Mouse (Mus musculus) midbrain, embryonic 13.5 days (tissue): ENCODE data around the gene Cdkal1. TPM values are rescaled to one million over a fixed set of nuclear protein-coding genes. Genes with fewer than 3 reads are reported as not detected.
A peak's percentile ranks its signal among the peaks of the same experiment; 100 is the strongest.

ENCODE experiments used
- ATAC-seq: fragments of 200-750 bp; cut with Nextera tagmentation; 2 replicates; pipeline ENCODE4 v1.8.0; 2017; ENCODE audit warnings: mild to moderate bottlenecking, moderate TSS enrichment, moderate library complexity
- H3K27ac ChIP-seq: fragments of 300-500 bp; sonication (generic); 2 replicates; pipeline ENCODE4 v1.5.1; 2015; ENCODE audit warnings: inconsistent platforms, mild to moderate bottlenecking, moderate library complexity
- H3K27me3 ChIP-seq: fragments of 300-500 bp; sonication (generic); 2 replicates; pipeline ENCODE4 v1.6.1; 2015; ENCODE audit warnings: mild to moderate bottlenecking, inconsistent platforms
- H3K36me3 ChIP-seq: fragments of 300-500 bp; sonication (generic); 2 replicates; pipeline ENCODE4 v1.6.1; 2015; ENCODE audit warnings: mild to moderate bottlenecking, inconsistent platforms
- H3K4me1 ChIP-seq: fragments of 300-500 bp; sonication (generic); replicated peaks from 2 replicates; pipeline ENCODE4 v1.6.1; 2015; ENCODE audit warnings: inconsistent platforms
- H3K4me2 ChIP-seq: fragments of 300-500 bp; sonication (generic); replicated peaks from 2 replicates; pipeline ENCODE4 v1.6.1; 2015; ENCODE audit warnings: moderate library complexity, mild to moderate bottlenecking, inconsistent platforms
- H3K4me3 ChIP-seq: fragments of 300-500 bp; sonication (generic); replicated peaks from 2 replicates; pipeline ENCODE4 v1.5.1; 2015; ENCODE audit warnings: mild to moderate bottlenecking, inconsistent platforms
- H3K9ac ChIP-seq: fragments of 300-500 bp; sonication (generic); replicated peaks from 2 replicates; pipeline ENCODE4 v1.6.1; 2015; ENCODE audit warnings: mild to moderate bottlenecking, inconsistent platforms
- H3K9me3 ChIP-seq: fragments of 300-500 bp; sonication (generic); 2 replicates; pipeline ENCODE4 v1.6.1; 2016; ENCODE audit warnings: mild to moderate bottlenecking, inconsistent platforms
- WGBS: fragments of 180-500 bp; shearing (Covaris S2); methylation state at CpG from one replicate; pipeline ENCODE4 v1.1.7; 2015; 5-methylcytosine and 5-hydroxymethylcytosine counted together
- polyA plus RNA-seq: library from polyadenylated mRNA; unstranded; fragments of >200 nt; fragmentation: Nextera tagmentation; extraction: Ambion mirVana; gene quantifications from 2 replicates; pipeline ENCODE4 v1.2.1, GENCODE M21; 2015

Gene Cdkal1
- polyA plus RNA-seq, 1 experiment from 2014 or later = 21.8 TPM

- 75% methylated on average over 3 of the region's 3 CpGs for WGBS
- Histone ChIP-seq H3K27me3 (no peaks in the 10 kb centered on the region), H3K4me1 (peaks cover 19% of the 10 kb centered on the region), H3K4me2 (no peak overlapping the region), H3K9me3 (no peaks in the 10 kb centered on the region), H3K4me3 (no peak overlapping the region), H3K36me3 (no peaks in the 10 kb centered on the region), H3K27ac (no peak overlapping the region), H3K9ac (no peak overlapping the region)
- no peak for ATAC-seq
Observed at GRCm38 (mm10) chr13:29756052-29756451, 99.4 kb downstream of the Cdkal1 start.

- no peak overlapping the region for H3K9ac ChIP-seq
- H3K4me3 ChIP-seq = no peak overlapping the region
- no peaks in the 10 kb centered on the region for H3K9me3 ChIP-seq
- no peak overlapping the region for H3K27ac ChIP-seq
- H3K4me2 ChIP-seq = no peak overlapping the region
- no peak for ATAC-seq
- no peaks in the 10 kb centered on the region for H3K27me3 ChIP-seq
- H3K36me3 ChIP-seq = no peaks in the 10 kb centered on the region
- H3K4me1 ChIP-seq = peaks cover 4% of the 10 kb centered on the region; the same call in 1 of the 2 replicates
- WGBS = 85% methylated on average over 3 of the region's 3 CpGs
Observed at GRCm38 (mm10) chr13:29753254-29753653, 102.2 kb downstream of the Cdkal1 start.

DNA sequence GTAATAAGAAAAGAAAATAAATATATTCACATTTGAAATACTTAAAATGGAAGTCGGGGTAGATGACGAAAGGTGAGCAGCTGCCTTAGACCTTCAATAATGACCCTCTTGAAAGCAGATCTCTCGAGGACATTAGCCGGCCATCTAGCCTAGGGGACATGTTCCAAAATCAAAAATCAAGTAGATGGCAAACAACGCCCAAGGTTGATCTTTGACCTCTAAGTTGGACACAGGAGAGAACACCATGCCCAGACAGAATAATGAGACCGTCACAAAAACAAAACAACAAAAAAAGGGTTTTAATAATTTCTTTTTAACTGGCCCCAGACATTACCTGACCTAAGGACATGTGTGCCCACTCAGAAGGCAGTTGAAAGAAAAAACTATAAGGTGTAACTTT lies 103.4 kb downstream of the Cdkal1 start:
- H3K4me3 ChIP-seq = no peak overlapping the region
- no peak overlapping the region for H3K9ac ChIP-seq
- H3K27ac ChIP-seq = no peak overlapping the region
- 95% methylated on average over 6 of the region's 6 CpGs for WGBS
- no peaks in the 10 kb centered on the region for H3K27me3 ChIP-seq
- no peak overlapping the region for H3K4me2 ChIP-seq
- no peaks in the 10 kb centered on the region for H3K36me3 ChIP-seq
- no peak for ATAC-seq
- peaks cover 3% of the 10 kb centered on the region; the same call in 1 of the 2 replicates for H3K4me1 ChIP-seq
- H3K9me3 ChIP-seq = no peaks in the 10 kb centered on the region

DNA sequence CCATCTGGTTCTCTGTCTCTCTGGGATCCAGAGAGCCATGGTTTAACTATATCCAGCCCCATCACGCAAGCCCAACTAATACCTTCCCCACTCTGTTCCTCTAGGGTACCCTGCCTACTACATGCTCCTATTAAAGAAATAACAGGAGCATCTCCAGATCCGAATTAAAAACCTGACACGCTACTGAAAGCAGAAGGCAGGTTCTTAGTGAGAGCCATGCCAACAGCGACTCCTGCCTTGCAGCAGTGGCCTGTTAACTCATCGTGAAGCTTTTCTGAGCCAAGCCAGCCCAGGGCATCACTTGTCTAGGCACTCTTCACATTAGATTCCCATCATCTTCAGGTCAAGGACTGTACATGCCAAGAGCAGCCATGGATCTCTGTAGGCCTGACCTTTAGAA lies 104.3 kb downstream of the Cdkal1 start:
- Histone ChIP-seq H3K36me3 (no peaks in the 10 kb centered on the region), H3K4me1 (peaks cover 5% of the 10 kb centered on the region; the same call in 1 of the 2 replicates), H3K4me2 (no peak overlapping the region), H3K27me3 (no peaks in the 10 kb centered on the region), H3K9ac (no peak overlapping the region), H3K27ac (no peak overlapping the region), H3K9me3 (no peaks in the 10 kb centered on the region), H3K4me3 (no peak overlapping the region)
- no peak for ATAC-seq
- WGBS = 95% methylated on average over 5 of the region's 5 CpGs

GRCm38 (mm10) chr13:29747347-29747647 lies 108.2 kb downstream of the Cdkal1 start:
- WGBS = 87% methylated on average over 3 of the region's 3 CpGs
- no peak overlapping the region for H3K27ac ChIP-seq
- no peaks in the 10 kb centered on the region for H3K36me3 ChIP-seq
- no peak overlapping the region for H3K4me2 ChIP-seq
- H3K4me3 ChIP-seq = no peak overlapping the region
- H3K9me3 ChIP-seq = no peaks in the 10 kb centered on the region
- H3K27me3 ChIP-seq = no peaks in the 10 kb centered on the region
- no peak overlapping the region for H3K9ac ChIP-seq
- ATAC-seq = no peak
- H3K4me1 ChIP-seq = peaks cover 9% of the 10 kb centered on the region; the same call in 1 of the 2 replicates

DNA sequence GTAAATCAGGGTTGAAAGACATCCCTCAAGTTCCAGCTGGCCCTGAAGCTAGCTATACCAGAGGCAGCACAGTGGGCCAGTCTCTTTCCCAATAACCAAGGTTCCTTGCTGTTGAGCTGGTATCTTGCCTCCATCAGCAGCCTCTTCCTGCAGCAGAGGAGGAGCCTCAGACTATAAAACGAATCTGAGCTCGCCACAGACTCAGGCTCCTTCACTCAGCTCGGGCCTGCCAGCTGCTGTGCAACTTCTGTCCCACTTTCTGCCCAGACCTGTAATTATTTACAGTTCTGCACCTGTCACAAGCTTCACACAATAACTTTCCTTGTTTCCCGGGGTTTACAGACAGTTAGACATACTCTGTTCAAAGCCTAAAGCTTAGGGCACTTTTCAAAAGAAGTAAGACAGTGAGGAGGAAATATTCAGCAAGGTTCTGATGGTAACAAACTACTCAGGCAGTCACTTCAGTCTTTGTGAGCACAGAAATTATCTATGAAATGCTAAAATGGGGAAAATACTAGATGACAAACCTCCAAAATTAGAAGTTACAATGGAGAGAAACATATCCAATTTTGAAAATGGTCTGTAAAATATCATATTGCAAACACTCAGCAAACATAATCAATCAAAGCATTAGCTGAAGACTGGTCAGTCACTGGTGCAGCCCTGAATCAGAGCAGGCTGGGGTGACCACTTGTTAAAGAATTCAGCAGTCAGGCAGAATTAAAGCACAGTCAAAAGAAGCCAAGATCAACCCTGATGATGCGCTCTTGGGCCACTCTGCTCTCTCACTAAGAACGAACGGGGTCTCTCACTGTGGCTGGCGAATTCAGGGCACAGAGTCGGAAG lies 108.8 kb downstream of the Cdkal1 start:
- Histone ChIP-seq H3K4me2 (no peak overlapping the region), H3K36me3 (no peaks in the 10 kb centered on the region), H3K9ac (no peak overlapping the region), H3K4me3 (no peak overlapping the region), H3K4me1 (peaks cover 9% of the 10 kb centered on the region; the same call in 1 of the 2 replicates), H3K27me3 (no peaks in the 10 kb centered on the region), H3K9me3 (no peaks in the 10 kb centered on the region), H3K27ac (0 out of 2 replicates have a peak overlapping the region, but pooled peaks have one; percentile 31)
- no peak for ATAC-seq
- 77% methylated on average over 9 of the region's 9 CpGs for WGBS

- H3K4me3 ChIP-seq = no peak overlapping the region
- no peak overlapping the region for H3K27ac ChIP-seq
- 79% methylated on average over 2 of the region's 2 CpGs for WGBS
- no peak for ATAC-seq
- H3K9ac ChIP-seq = no peak overlapping the region
- no peaks in the 10 kb centered on the region for H3K9me3 ChIP-seq
- H3K27me3 ChIP-seq = no peaks in the 10 kb centered on the region
- H3K36me3 ChIP-seq = no peaks in the 10 kb centered on the region
- H3K4me1 ChIP-seq = peaks cover 9% of the 10 kb centered on the region; the same call in 1 of the 2 replicates
- H3K4me2 ChIP-seq = no peak overlapping the region
Observed at GRCm38 (mm10) chr13:29745073-29745472, 110.4 kb downstream of the Cdkal1 start.

DNA sequence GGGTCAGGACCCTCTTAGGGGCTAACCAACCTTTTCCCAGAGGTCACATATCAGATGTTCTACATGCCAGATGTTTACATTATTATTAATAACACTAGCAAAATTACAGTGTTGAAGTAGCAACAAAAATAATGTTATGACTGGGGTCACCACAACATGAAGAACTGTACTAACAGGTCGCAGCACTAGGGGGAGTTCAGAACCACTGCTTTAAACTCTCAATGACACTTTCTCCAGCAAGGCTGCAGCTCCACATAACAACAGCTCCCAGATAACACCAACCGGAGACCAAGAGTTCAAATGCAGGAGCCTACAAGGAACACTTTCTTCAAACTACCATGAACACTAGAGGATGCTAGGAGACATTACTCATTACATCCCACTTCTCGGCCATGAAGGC lies 111.3 kb downstream of the Cdkal1 start:
- ATAC-seq = no peak
- no peak overlapping the region for H3K4me3 ChIP-seq
- no peaks in the 10 kb centered on the region for H3K9me3 ChIP-seq
- no peak overlapping the region for H3K27ac ChIP-seq
- WGBS = 83% methylated on average over 3 of the region's 3 CpGs
- H3K9ac ChIP-seq = no peak overlapping the region
- H3K4me2 ChIP-seq = no peak overlapping the region
- H3K27me3 ChIP-seq = no peaks in the 10 kb centered on the region
- peaks cover 9% of the 10 kb centered on the region; the same call in 1 of the 2 replicates for H3K4me1 ChIP-seq
- no peaks in the 10 kb centered on the region for H3K36me3 ChIP-seq

DNA sequence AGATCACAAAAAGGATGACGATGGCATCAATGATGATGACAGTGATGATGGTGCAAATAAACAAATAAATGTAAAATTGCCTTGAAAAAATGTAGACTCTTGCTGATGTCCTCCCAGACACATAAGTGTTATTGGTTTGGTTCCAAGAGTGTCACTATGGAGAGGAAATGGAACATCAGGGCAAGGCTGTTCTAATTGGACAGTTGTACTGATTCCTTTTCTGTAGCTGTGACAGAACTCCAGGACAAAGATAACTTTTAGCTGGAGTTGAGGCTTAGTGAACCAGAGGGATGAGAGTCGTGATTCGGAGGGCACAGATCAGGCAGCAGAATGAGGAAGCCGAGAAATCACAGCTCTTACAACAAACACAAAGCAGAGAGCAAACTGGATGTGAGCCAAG lies 111.7 kb downstream of the Cdkal1 start:
- Histone ChIP-seq H3K9ac (no peak overlapping the region), H3K27me3 (no peaks in the 10 kb centered on the region), H3K27ac (no peak overlapping the region), H3K36me3 (no peaks in the 10 kb centered on the region), H3K4me2 (no peak overlapping the region), H3K9me3 (no peaks in the 10 kb centered on the region), H3K4me1 (peaks cover 9% of the 10 kb centered on the region; the same call in 1 of the 2 replicates), H3K4me3 (no peak overlapping the region)
- ATAC-seq = no peak
- WGBS = 84% methylated on average over 4 of the region's 4 CpGs

- no peaks in the 10 kb centered on the region for H3K36me3 ChIP-seq
- ATAC-seq = no peak
- WGBS = 78% methylated on average over 5 of the region's 5 CpGs
- H3K27me3 ChIP-seq = no peaks in the 10 kb centered on the region
- no peak overlapping the region for H3K9ac ChIP-seq
- H3K27ac ChIP-seq = no peak overlapping the region
- H3K4me2 ChIP-seq = no peak overlapping the region
- H3K4me3 ChIP-seq = no peak overlapping the region
- H3K4me1 ChIP-seq = no peaks in the 10 kb centered on the region
- H3K9me3 ChIP-seq = no peaks in the 10 kb centered on the region
Observed at GRCm38 (mm10) chr13:29737675-29738461, 117.6 kb downstream of the Cdkal1 start.

- H3K9me3 ChIP-seq = no peaks in the 10 kb centered on the region
- no peak overlapping the region for H3K4me3 ChIP-seq
- no peak overlapping the region for H3K27ac ChIP-seq
- no peaks in the 10 kb centered on the region for H3K4me1 ChIP-seq
- no peak overlapping the region for H3K9ac ChIP-seq
- H3K4me2 ChIP-seq = no peak overlapping the region
- no peaks in the 10 kb centered on the region for H3K27me3 ChIP-seq
- H3K36me3 ChIP-seq = no peaks in the 10 kb centered on the region
- no peak for ATAC-seq
Observed at GRCm38 (mm10) chr13:29734496-29734895, 121.0 kb downstream of the Cdkal1 start.

DNA sequence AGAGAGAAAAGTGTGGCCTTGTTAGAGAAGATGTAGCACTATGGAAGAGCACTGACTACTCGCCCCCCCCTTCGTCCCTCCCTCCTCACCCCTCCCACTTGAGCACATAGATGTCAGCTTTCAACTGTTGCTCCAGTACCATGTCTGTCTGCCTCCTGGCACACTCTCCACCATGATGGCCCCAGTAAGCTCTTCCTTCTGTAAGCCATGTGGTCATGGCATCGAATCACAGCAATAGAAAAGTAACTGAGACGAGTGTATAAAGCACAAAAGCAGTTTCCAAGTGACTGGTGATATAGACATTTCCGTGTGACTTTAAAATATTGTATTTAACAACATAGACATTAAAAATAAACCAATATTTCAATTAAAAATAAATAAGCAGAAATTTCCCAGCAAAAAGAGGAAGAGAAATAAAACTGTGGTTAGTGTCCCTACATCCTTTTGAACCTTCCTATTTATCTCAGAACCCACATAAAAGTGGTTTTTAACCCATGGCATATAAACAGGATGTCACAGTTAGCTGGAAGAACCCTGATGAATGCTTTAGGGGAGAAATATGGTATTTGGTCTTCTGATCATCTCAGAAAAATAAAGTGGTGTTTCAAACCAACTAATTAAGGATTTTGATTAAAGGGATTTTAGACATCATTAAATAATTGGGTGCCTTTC lies 129.2 kb downstream of the Cdkal1 start:
- 93% methylated on average over 5 of the region's 5 CpGs for WGBS
- no peaks in the 10 kb centered on the region for H3K4me1 ChIP-seq
- no peak for ATAC-seq
- H3K4me3 ChIP-seq = no peak overlapping the region
- H3K27me3 ChIP-seq = no peaks in the 10 kb centered on the region
- H3K27ac ChIP-seq = no peak overlapping the region
- no peak overlapping the region for H3K4me2 ChIP-seq
- H3K36me3 ChIP-seq = no peaks in the 10 kb centered on the region
- no peaks in the 10 kb centered on the region for H3K9me3 ChIP-seq
- H3K9ac ChIP-seq = no peak overlapping the region
